Mouse (Mus musculus): ENCODE data around the gene Dgkz.

DNA sequence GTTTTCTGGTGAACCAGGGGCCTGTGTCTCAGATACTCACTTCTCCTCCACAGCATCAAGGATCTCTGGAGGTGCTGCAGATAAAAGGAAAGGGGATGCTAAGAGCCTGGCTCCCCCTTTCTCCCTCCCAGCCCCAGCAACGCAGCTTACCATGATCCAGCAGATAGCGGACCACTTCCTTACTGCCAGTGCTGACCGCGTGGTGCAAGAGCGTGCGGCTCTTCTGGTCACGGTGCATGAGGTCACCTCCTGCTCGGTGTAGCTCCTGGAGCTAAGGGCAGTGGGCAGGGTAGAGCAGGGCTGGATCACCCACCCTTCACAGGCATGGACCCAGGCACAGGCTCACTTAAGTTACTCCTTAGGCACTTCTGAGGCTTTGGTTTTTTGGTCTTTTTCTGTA is 41.6 kb downstream of the Dgkz start:
- TF ChIP-seq CTCF (IDR thresholded peaks at IDR 0.05; ENCODE audit: control insufficient read depth, insufficient read depth, insufficient read length) (no peak), MYOD1 (IDR thresholded peaks at IDR 0.05; ENCODE audit: control insufficient read depth, insufficient read length, low read depth) (no peak)

Measured in C2C12 (cell line).